Mouse (Mus musculus) heart, adult 8-10 months (tissue): ENCODE results near the gene Tgfbr3l. TPM values are rescaled to one million over a fixed set of nuclear protein-coding genes. Genes with fewer than 3 reads are reported as not detected.
"Not testable (repeated sequence)": the region's sequence is repeated elsewhere in the genome, so short reads cannot be mapped to it uniquely, and the experiment has no call there.

Source experiments
- DNase-seq: peaks from one replicate; pipeline ENCODE4 v3.0.0; 2022; ENCODE audit warnings: low spot score
- total RNA-seq, 4 experiments: library from RNA; stranded (reverse); gene quantifications; 2 replicates each; pipeline ENCODE4 v1.2.4; 2022

The Tgfbr3l gene
- total RNA-seq, 4 experiments from 2014 or later = 1.7 to 5.0 (median 2.6) TPM

DNA sequence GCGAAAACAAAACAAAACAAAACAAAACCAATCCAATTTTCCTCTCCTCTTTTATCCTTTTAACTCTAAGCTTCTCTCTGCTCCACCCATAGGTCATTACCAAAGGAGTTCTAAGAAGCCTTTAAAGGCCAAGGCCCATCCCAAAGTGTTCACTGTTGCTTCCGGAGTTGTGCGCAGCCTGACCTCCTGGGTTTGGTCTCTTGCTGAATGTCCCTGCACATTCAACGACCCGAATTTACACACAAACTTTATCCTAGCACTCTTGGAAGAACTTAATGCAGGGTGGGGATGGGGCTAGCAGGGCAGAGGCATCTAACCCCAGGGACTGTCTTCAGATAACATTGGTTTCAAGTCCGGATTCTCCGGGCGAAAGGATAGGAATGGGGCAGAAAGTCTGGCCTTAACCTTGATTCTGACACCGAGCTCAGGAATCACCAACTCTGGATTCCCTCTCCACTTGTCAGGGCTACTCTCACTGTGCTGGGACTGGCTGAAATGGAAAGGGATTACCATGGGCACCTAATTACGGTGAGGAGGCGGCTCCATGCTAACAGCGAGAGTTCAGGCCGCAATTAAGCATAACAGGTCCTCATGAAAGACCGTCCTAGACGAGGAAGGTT lies 10.1 kb upstream of the Tgfbr3l start:
- peak; percentile 41 for DNase-seq

DNA sequence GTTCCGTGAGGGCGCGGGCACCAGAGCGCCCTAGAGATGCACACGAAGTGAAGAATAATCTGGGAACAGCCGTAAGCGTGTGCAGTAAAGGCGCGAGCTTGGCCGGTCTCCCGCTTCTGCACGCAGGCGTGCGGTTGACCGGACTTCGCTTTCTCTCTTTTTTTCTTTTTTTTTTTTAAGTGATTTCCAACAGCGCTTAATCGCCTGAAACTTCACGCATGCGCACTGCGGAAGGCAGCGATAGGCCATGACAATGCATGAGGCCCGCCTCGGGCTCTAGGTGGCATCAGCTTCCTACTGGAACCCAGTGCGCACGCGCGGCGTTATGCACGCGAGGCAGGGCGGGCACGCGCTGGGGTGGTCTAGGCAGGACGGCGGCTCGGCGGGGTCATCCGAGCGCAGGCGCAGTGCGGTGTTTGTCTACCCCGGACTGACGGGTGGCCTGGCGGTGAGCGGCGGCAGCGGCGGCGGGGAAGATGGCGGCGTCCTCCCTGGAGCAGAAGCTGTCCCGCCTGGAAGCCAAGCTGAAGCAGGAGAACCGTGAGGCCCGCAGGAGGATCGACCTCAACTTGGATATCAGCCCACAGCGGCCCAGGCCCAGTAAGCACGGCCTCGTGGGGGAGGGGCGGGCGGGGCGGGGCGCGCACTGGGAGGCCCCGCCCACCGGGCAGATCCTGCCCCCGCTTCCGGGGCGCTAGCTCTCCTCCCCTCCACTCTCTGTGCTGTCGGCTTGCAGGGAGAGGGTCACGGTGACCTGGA lies 9.4 kb upstream of the Tgfbr3l start, which contains the start of the genes Map2k7 and Gm49320:
Map2k7 (plus strand) TSS at position 307 of the 759 bp plus-strand sequence.
Gm49320 (plus strand) TSS at position 432 of the 759 bp plus-strand sequence.
- peak; percentile 100 for DNase-seq

DNA sequence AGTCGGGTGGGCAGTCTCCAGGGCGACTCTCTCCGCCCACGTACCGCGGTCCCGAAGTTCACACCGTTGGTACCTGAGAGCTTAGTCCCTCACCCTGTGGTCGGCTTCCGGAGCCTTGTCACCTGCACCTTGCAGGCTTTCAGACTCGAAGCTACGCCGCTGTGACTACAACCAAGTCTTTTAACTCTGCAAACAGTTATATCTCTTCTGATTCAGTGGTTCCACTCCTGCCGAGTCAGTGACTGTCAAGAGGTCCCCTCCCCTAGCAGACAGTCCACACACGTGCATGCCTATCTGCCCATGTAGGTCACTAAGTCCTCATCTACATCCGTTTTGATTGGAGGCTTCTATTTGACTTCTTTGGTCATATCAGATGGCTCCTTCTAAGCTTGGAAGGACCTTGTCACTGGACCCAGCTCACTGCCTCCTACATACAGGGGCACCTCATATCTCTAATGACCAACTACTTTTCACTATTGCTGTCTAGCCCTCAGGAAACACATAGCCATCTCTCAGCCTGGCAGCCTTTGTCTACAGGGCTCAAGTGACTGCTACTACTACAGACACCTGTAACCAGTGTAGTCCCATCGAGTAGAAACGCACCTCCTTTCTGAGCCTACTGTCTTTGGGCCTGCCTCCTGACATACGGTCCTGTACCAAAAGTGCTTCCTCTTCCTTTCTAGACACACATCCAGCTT lies 8.7 kb upstream of the Tgfbr3l start:
- no peak for DNase-seq

DNA sequence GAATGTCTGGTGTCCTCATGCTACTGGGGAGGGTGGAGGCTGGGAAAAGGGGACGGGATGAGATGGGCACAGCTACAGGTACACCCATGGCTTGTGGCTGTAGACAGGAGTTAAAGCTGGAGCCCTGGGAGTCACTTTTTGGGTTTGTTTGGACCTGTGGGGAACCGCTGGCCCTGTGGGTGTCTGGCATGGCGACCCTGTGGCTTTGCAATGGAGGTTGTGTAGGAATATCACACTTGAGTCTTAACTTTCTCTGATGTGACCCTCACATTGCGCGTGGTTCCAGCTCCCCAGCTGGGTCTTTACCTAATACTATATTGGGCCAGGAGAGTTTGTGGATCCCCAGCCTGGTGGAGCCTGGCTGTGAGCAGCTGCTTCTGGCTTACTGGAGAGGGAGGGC lies 3.0 kb upstream of the Tgfbr3l start:
- no peak for DNase-seq

DNA sequence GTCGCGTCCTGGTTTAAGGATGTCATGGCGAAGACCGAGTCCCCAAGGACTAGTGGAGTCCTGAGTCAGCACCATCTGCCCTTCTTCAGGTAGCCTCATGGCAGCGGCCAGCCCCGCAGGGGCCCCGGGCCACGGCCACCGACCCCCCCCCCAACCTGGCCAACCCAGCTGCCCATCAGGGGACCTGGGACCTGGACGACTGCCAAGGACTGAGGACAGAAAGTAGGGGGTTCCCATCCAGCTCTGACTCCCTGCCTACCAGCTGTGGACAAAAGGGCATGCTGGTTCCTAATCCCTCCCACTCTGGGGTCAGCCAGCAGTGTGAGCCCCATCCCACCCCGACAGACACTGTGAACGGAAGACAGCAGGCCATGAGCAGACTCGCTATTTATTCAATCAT lies 2.3 kb upstream of the Tgfbr3l start:
- no peak for DNase-seq

DNA sequence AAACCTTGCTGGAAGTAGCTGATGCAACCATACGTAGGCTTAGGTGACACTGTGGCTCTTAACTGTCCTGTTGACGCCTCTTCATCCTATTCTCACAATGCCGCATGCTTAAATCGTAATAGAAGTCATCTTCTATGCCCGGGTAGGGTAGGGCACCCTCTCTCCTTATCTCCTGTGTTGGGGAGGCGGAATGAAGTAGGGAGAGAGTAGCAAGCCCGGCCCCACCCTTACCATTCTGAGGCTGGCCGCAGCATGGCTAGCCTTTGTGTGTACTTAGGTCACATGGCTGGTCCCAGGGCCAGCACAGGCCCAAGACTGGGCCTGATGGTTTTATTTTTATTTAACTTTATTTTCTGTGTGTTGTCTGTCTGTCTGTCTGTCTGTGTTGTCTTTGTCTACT lies 773 bp upstream of the Tgfbr3l start:
- DNase-seq = no peak

DNA sequence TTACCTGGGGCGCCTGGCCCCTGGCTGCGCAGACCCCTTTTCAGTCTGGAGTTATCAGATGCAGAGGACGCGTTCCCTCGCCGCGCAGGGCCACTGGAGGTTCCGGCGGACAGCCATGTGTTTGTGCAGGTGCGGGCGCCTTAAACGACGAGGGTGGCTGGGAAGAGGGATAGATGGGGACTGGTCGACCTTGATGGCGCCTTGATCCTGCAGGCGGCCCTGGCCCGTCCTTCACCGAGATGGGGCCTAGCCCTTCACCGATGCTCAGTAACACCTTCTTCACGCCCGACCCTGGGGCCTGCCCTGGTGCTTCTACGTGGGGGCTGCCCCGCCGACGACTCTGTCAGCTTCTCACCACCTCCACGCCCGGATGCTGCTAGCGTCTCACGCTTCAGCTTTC lies 1.2 kb downstream of the Tgfbr3l start:
- DNase-seq = no peak

DNA sequence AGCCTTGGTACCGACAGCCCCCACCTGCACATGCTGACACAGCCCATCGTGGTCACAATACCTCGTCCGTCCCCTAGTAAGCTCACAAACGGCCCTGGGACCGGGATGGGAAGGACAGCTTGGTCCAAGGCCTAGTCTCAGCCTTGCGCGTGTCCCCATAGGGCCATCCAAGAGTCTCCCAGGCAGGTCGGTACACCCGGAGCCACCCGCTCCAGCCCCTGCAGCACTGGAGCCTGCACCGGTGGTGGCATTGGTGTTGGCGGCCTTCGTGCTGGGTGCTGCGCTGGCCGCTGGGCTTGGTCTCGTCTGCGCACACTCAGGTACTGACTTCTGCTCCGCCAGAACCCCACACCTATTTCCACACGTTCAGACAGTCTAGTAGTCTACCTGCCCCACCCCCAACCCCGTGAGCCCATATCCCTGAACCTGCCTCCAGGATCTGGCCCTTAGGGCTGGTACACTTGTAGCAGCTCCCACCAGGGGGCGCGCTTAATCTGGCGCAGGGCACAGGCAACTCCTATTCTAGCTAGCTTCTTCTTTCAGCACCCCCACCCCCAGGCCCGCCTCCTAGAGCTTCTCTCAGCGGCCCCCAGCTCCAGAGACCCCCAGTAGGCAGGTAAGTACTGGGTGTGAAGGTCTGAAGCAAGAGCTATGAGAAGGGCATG lies 2.4 kb downstream of the Tgfbr3l start:
- peak; percentile 65 for DNase-seq

DNA sequence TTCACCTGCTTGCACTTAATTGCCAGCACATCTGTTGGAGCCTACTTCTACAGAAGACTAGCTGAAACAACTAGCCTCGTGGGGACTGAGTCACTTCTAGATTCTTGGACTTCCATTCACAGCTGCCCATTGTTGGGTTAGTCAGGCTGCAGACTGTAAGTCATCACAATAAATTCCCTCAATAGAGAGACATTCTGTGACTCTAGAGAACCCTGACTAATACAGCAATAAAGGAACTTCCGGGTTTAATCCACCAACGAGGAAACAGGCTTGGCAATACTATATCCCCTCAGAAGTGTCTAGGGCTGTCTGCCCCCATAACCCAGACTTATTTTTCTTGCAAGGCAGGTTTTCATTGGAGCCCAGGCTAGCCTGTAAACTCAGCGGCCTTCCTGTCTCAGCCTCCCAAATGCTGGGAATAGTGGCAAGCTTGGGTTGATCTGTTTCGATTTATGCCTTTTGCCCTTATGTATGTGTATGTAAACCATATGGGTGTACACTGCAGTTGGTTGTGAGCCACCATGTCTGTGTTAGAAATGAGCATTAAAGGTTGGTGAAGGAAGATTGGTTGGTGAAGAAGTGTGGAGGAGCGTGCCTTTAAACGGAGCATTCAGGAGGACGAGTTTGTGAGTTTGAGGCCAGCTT lies 4.2 kb downstream of the Tgfbr3l start:
- no peak for DNase-seq

DNA sequence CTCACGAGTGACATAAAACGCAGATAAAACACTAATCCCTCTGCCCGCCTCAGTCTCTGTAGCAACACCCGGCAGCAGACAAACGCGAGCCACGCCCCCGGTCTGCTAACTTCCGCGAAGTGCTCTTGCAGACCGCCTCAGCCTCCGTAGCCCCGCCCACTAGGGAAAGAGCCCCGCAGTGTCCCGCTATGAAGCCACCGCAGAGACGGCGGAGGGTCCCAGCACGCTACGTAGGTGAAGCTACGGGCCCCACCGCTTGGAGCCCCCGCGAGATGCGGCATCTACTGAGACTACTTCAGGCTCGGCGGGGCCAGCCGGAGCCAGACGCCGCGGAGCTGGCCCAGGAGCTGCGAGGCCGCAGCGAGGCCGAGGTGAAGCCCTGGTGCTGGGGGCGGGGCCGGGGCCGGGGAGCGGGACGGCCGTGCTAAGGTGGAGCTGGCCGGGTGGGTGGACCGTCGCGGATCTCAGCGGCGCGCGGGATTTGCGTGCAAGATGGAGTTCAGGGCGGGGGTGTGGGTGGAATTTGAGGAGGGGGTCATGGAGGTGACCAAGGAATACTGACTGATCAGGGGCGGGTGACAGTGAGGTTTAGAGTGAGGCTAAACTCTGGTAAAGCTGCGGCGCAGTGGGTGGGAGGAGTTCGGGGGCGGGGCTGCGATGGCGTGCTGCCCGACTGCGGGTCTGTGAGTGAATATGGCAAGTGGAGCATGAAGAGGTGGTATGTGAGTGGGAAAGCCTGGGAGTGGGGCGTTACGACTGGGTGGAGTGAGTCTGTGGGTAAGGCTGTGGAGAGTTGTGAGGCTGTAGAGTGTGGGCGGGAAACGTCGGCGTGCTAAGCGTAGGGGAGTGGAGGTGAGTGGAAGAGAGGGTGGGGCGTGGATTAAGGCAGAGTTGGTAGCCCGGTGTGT lies 5.2 kb downstream of the Tgfbr3l start, which contains the start of gene Snapc2:
Snapc2 (plus strand) TSS at position 147 of the 908 bp plus-strand sequence.
- peak; percentile 96 for DNase-seq

DNA sequence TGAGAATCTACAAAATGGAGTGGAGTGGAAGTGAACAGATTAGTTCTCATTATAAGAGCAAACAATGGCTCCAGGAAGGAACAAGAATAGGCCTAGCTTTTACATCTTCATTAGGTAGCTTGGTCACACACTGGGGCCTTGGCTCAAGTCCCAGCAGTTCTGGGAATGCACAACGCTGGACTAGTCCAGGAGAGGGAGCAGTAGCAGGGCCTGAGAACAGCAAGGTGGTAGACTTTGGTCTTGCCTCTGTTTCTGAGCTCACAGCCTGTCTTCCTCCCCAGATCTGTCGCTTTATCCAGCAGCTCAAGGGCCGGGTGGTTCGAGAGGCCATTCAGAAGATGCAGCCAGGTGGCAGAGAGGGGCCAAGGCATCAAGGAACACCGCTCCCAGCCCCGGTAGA lies 6.0 kb downstream of the Tgfbr3l start:
- DNase-seq = no peak

DNA sequence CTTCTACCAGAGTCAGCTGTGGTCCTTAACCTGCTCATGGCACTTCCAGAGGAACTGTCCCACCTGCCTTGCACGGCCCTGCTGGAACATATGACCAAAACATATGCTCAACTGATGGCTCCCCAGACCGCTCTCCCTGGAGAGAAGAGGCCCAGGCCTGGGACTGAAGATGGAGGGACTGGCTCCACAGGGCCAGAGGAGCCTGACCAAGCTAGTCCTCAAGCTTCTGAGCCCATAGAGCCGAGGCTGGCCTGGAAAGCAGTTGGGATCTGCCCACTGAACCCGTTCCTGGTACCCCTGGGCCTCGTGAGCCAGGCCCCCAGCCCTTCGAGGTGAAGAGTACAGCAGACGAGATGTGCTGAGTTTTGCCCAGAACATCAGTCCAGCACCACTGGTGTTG lies 7.5 kb downstream of the Tgfbr3l start:
- DNase-seq = not testable (repeated sequence)

DNA sequence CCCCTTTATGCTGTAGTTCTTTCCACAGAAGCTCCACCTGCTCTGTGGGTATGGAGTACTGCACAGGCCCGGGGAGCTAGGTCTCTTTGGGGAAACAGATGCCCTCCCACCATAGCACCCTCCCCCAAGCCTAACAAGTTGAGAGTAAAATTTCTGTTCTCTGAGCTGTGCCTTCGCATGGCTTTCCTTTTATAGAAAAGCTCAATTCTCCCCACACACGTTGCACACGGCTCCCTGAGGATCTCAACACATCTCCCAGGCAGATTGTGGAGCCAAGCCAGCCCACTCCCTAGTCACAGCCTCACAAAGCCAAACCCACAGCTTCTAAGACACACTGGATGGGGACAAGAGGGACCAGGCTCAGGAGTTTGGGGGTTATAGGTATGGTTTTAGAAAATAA lies 8.9 kb downstream of the Tgfbr3l start:
- no peak for DNase-seq

DNA sequence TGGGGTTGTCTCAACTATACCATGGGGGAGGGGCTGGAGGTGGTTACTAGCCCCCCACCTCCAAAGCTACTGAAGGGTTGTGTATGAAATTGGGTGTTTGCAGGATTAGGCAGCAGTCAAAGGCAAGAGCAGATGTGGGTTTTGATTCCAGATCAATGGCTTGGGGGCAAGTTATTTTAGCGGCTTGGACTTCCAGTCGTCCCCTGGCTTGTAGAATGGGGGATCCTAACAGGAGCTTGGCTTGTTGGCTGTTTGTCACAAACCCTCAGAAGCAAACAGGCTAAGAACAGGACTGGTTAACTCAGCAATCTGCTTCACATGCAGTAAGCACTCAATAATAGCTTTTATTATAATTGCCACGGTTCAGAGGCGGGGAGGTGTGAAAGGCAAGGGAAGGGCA lies 9.3 kb downstream of the Tgfbr3l start:
- DNase-seq = no peak

DNA sequence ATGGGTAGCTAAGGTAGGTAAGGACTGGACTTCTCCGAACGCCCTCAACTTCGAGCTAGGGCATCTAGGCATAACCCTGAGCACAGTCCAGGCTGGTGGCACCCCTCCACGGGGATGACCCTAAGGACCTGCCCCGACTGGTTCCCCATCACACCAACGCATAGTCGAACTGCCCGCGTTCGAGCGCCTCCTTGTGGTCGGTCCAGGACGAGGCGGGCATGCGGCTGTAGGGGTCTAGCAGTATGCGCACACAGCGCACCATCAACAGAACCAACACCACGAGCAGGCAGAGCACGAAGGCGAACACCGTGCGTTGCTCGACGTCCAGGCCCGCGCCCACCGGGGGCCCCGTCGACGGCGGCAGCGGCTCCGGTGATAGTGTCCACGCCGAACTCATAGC lies 10.2 kb downstream of the Tgfbr3l start:
- DNase-seq = no peak

DNA sequence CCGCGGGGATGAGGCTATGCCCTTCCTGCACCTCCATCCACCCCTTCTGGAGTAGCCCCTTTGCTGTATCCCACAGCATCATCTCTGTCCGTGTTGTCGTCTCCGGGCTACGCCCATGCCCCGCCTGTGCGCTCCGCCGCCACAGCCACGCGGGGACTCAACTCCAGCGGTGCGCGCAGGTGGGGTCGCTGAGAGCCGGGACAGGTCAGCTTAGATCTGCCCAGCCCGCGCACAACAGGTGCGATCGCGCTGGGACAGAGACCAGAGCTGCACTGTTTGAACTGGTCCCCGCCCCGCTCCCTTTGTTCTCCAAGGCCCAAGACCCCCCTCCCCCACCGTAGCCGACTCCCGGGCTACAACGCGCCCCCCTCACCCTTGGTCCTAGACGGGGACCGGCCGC lies 10.7 kb downstream of the Tgfbr3l start:
- DNase-seq = no peak

DNA sequence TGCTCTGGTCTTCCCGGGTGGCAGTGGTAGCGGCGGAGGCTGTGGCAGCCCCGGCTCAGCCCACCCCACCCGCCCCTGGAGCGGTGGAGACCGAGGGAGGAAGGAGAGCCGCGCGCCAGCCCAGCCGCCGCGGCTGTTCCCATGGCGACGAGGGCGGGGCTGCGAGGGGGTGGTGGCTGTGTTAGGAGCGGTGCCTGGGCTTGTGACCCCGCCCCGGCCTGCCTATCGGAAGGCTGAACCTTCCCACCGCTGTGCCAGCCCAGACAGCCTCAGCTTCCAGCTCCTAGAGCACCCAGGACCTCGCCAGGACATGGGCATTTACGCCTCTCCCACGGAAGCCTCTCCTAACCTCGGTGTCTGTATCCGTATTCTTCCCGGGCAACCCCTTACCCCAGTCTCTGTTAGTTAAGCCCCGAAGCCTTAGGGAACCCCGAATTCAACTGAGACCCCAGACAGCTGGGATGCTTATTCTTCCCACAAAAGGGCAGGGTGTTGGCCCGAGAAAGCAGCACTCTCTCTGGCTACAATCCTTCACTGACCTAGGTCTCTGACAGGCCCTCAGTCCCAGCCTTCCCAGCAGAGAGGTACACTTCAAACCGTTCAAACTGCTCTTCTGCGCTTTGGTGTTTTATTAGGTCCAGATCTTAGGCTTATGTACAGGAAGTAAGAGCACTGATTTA lies 11.3 kb downstream of the Tgfbr3l start, which contains the start of gene Ctxn1:
Ctxn1 (minus strand) TSS at position 150 of the 680 bp plus-strand sequence.
- DNase-seq = peak; percentile 90

DNA sequence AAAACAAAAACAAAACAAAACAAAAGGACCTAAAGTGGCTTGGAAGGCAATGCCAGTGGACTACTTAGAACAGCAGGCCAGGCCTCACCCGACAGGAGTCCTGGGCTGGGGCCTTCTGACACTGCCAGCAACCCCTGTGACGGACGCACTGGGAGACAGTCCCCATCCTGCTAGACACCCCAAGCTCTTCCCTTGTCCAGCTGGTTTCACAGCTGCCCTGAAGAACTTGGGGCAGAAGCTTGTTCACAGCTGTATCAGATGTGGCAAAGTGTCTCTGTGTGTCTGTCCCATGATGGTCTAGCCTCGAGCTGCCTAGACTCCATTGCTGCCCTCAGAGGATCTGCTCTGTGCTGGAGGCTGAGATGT lies 11.8 kb downstream of the Tgfbr3l start:
- no peak for DNase-seq

DNA sequence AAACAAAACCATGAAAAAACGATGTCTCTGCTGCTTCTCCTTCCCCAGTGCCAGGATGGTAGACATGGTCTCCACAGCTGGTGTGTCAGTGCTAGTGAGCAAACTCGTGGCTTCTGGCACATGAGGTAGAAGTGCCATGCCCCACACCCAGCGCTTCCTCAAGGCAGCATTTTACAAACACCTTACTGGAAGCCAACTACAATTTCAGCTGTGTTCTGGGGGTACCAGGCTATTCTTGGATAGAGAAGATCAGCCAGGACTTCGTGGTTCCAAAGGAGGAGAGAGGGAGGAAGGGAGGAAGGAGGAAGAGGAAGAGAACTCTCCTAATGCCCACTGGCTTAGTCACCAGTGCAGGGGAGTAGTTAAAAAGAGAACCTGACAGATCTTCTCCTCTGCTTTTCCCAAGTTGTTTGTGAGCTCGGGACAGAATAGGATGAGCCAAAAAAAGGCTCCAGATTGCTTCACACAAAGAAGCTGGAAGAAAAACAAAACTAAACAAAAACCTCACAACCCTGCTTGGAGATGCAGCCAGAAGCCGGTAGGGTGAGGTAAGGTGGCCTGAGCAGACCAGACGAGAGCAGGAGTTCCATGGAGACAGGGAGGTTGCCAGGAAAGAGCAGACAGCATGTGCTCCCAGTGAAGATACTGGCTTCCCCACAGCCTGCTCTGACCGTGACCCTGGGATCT lies 15.2 kb downstream of the Tgfbr3l start:
- DNase-seq = no peak
